Mouse (Mus musculus) frontal cortex, postnatal 25 days (tissue): ENCODE data around the gene Rps28.
A peak's percentile ranks its signal among the peaks of the same experiment; 100 is the strongest.

Source experiments
- DNase-seq, 2 experiments: peaks; one replicate each; pipeline ENCODE4 v3.0.0; 2022; ENCODE audit warnings: low spot score in 2 of 2

Gene Rps28

DNA sequence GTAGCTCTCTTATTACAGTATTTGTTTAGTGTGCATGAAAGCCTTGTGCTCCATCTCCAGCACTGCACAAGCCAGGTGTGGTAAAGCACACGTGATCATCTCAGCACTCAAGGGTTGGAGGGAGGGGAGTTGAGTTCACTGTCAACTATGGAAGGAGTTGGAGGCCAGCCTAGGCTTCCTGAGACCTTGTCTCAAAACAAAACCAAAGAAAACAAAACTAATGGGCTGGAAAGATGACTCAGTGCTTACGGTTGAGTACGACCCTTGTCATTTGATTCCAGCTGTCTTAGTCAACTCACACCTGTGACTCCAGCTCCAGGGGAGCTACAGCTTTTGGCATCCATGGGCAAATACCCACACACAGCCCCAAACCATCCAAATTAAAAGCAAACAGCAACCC, 11.9 kb downstream of the Rps28 start:
- no peak for DNase-seq

DNA sequence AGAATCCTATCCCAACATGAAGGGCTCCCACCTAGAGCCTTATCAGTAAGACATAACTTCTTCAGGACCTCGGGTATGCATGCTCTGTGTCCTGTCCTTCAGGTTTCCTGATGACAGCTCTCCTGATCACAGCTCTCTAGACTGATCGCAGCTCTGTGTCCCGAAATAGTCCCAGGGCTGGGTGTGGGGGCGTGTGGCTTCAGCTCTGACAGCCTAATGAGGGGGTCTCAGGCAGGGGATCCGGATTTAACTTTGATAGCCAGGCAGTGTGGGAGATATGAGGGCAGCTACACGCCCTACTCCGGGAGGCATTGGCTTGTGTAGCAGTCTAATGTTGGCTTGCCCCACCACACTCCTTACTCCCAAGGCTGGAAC, 13.2 kb downstream of the Rps28 start:
- no peak for DNase-seq

DNA sequence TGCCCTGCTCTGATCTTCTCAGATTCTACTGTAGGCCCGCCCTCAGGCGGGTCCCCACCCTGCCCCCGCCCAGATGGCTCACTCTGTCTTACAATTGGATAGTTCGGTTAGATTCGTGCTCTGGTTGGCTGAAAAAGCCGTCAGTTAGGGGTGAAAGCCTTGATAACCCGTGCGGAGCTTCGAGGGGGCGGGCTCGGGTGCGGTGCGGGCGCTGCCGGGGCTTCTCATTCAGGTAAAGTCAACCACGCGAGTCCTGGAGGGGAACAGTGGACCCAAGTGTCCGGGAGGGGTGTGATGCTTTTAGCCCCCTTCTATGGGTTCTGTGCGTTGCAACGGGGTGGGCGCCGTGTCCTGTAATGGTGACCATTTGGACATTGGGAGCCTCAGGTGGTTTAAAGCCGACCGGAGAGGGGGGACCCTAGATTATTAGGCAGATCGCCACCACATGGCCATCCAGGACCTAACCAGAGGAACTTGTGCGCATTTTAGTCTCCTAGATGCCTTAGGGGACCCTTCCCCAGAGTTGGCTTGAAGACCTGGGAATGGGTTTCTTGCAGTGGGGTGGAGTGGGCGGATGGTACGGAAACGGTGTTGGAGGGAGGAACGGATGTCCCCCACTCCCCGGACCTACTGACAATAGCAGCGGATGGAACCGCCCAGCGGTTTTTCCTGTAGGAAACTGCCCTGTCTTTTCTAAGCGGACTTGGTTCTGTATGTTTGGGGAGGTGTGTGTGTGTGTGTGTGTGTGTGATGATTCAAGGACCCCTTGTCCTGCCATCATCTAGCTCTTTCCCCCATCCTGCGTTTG, 13.8 kb downstream of the Rps28 start, which contains the start of gene Kank3:
Gene Kank3 (plus strand): TSS at position 186 of the 808 bp plus-strand sequence.
- DNase-seq: peak; percentile 89 to 91

DNA sequence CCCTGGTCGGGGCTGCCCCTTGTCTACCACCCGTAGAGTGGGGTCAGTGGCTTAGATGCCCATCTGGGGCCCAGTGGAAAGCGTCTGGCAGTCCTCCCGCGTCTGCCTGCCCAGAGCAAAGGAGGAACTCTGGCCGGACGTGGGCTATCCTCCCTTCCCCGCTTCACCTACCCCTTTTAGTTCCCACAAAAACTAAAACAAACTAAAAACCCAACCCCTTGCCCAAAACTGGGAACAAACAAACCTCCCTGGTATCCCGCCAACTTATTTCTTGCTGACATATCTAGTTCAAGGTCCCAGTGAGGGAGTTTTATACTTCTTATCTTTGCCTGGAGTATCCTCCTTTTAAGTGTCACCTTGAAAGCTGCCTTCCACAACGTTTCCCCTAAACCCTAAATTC, 16.2 kb downstream of the Rps28 start:
- no peak for DNase-seq

DNA sequence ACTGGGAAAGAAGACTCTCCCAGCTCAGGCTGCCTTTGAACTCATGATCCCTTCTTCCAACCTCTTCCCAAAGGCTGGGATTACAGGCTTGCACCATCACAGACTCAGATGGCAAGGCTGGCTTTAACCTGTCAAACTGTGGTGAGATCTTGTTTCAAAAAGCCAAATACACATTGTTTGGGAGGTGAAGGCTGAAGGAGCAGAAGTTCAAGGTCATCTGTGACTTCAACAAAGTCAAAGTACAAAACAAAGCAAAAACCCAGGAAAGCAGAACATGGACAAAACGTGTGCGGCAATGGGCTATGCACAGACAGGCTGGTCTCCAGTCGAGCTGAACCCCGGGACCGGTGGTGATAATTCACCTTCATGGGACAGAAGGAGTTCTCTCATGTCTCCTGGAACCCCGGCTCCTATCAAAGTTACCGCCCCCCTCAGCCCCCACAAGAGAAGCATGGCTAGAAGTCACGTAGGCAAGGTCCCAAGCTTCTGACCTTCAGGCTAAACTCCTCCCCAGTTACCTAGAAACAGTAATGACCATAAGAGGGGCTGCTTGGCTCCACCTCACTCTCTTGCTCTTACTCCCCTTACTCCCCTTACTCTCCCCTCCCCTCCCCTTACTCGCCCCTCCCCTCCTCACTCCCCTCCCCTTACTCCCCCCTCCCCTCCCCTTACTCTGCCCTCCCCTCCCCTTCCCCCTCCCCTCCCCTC, 17.0 kb downstream of the Rps28 start:
- no peak for DNase-seq

DNA sequence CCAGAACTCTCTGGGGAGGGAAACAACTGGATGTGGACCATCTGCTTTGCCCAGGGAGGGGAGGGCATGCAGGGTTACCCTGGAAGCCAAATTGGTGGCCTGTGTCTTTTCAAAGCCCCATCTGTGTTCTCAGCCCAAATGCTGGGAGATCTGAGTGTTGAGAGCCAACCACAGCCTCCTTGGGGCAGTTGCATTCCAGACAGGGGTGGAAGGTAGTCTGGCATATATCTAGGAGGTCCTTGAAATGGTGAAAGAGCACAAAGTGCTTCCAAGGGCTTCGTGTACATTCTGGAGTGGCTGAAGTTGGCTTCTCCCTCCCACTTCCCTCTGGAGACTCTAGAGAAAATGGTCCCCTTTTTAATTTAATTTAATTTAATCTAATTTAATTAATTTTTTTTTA, 19.6 kb downstream of the Rps28 start:
- no peak for DNase-seq

DNA sequence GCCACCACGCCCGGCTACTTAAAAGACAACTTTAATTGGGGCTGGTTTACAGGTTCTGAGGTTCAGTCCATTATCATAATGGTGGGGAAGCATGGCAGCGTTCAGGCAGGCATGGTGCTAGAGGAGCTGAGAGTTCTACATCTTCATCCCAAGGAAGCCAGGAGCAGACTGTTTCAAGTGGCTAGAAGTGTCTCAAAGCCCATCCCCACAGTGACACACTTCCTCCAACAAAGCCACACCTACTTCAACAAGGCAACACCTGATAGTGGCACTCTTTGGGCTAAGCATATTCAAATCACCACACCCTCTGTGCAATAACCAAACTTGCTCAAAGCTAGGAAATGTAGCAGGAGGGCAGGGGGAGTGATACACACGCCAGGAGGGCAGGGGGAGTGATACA, 20.2 kb downstream of the Rps28 start:
- DNase-seq: no peak

DNA sequence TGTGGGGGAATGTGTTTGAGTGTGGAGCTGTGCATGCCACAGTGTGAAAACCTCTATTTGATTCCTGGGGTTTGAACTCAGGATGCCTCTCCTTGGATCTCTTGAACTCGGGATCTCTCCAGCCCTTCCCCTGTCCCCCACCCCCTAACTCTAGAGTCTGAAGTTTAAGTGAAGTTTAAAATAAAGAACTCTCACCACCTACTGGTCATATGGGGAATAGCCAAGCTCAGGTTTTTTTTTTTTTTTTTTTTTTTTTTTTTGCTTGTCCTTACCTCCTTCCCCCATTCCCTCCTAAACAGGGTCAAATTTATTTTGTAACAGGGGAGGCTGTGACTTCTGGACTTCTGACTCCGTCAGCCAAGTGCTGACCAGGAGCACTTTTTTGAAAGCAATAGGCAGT, 22.1 kb downstream of the Rps28 start:
- DNase-seq: no peak

DNA sequence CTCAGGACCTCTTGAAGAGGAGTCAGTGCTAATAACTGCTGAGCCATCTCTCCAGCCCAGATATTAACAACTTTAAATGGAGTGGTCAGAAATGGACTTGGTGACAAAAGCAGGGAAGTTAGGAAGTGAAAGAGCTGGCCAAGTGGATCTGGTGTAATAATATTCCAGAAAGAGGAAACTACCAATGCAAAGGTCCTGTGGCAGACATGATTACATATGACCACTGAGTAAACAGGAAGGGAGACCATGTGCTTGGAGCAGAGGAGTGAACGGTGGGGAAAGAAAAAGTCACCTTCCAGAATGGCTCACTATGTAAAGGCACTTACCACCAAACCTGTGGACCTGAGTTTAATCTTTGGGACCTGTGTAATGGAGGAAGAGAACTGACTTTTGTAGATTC, 25.1 kb downstream of the Rps28 start:
- DNase-seq: no peak

DNA sequence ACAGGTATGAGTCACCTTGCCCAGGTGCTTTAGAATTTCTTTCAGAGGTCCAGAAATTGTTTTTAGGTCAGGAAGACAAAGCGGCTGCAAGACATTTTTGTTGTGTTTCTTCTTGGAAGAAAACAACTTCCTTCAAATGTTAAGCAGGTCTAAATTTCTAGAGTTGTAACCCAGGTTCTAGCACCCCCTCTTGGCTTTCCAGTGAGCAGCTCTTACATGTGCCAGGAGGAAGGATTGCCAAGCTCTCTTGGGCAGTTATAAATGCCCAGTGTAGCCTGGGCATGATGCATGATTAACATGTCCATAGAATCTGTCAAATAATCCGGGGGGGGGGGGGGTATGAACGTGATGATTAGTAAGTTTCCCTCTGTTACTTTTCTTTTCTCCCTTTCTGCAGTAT, 26.1 kb downstream of the Rps28 start:
- no peak for DNase-seq

DNA sequence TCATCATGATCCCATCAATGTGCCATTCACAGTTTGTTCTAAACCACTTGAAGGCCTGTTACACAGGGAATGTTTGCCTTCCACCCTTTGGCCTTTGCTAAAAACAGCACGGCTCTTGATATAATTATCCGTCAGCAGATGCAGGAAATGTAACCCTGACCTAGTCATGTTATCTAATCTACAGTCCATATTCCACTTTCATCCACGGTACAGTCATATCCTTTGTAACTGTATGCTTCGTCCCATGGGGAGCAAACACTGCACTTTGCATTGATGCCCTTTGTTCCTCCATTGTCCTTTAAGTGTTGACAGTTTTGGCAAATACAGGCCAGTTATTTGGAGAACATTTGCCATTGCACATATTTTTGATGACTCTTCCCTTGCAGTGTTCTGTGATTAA, 35.6 kb downstream of the Rps28 start:
- no peak for DNase-seq

DNA sequence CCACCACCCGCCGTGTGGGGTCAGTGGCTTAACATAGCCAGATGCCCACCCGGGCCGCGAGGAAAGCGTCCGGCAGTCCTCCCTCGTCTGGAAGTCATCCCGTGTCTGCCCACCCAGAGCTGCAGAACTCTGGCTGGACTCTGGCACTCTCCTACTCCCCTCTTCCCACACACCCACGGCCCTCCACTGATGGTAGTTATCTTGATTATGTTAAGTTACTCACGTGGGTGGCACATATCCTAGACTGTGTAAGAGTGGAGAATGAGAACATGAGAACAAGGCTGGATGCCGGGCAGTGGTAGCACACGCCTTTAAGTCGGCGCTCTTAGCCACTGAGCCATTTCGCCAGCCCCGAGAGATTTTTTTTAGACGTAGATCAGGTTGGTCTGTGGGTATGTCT, 38.0 kb downstream of the Rps28 start:
- DNase-seq: no peak

DNA sequence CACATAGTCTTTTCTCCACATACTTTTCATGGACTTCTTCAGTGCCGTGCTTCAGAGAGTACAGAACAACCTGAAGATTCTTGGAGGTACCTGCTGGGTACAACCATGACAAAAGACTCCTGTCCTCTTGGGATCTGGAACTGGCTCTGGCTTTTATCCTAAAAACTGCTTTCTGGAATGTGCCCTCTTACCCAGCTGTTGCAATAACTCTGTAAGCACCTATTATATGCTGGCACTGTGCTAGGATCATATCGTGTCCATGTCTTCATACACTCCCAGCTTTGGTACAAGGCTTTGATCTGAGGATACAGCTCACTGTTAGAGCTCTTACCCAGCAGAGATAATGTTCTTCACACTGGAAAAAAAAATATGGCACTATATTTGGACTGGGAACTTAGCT, 39.4 kb downstream of the Rps28 start:
- DNase-seq: no peak

DNA sequence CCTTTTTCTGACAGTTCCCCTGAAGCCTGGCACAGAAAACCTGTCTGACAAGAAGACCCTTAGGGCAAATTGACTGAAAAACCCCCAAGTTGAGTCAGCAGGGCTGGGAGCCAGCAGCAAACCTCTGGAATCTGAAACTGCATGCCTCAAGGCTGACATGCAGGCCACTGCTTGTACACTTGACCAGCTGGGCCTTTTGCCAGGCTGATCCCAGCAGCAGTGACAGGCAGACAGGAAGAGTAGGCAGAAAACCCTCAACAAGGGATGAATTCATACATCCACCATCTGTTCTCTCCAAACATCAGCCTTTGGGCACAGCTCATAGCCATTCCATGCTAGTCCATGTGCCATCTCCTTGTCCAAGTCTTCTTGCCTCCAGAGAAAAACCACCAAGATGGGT, 41.0 kb downstream of the Rps28 start:
- peak in 1 of 2 experiments; percentile 40 for DNase-seq

DNA sequence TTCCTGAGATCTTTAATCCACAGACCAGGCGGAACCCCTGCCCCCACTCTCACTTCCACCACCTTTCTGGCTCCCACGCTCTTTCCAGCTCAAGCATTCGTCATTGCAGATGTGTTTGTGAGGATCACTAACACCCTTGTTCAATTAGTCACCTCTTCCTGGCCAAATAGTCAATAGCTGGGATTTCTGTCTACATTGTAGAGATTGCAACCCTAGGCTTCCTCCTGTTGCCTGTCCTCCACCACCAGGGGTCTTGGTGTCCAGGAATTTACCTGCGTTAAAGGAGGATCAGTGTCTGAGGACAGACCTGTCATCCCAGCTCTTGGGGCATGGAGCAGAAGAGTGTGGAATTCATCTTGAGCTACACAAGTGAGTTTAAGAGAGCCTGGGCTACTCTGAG, 42.3 kb downstream of the Rps28 start:
- DNase-seq: no peak

DNA sequence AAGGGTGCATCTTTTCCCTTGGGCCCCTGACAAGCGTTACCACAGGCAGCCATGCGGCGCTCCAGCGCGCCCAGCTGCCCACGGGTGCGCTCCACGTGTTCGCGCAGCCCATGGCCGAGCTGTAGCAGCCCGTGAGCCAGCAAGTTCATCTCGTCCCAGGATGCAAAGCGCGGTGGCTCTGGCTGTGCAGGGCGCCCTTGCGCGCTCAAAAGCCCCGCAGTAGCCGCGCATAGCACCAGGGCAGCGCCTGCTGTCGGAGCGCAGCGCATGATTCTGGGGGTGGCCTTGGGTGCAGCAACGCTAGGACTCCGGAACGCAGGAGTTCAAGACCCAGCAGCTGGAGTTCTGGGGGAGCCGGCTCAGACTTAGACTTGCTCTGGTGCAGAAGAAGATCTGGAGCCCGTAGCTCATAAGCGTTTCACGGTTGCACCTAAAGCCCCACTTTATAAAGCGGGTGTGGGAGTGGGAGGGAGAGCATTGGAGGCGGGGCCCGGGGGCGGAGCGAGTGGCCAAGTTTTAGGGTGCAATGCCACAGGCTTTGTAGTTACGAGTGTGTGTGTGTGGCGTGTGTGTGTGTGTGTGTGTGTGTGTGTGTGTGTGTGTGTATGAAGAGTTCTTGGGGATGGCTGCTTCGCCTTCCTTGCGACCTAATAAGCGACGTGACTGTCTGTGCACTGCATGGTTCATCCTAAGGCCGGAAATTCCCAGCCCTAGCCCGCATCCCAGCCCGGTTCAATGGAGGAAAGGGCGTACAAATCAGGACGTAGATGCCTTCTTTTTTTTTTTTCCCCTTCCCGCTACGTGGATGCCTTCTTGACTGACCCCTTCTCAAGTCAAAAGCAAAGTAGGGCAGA, 43.0 kb downstream of the Rps28 start, which contains the start of gene Angptl4:
Gene Angptl4 (minus strand): TSS at position 707 of the 854 bp plus-strand sequence.
- DNase-seq: peak in 1 of 2 experiments; percentile 24

DNA sequence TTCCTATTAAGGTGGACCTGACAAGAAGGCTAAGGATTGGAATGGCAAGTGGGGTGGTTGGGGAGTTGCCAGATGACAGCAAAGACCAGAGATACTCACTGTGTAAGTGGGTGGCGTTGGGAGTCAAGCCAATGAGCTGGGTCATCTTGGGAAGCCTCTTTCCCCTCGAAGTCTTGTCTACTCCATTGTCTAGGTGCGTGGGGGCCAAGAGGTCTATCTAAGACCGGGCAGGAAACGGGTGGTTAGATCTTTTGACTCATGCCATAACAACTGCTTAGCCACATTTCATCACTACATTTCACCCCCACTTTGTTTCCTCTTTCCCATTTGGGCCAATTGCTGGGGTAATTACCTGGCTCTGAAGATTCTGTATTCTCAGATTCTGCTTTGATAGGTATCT, 43.9 kb downstream of the Rps28 start:
- DNase-seq: no peak

DNA sequence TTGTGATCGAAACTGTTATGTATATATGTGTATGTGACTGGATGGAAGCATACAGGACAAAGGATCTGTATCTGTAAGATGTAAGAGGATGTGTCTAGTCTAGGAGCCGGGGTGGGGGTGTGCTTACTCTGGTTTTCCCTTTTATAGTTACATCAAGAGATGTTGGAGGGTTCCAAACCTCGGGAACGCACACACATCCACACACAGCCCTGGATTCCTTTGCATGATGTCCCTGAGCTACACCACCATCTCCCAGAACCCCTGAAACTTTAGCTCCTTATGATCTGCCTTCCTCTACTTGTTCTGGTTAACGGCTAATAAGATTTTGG, 44.4 kb downstream of the Rps28 start:
- no peak for DNase-seq

DNA sequence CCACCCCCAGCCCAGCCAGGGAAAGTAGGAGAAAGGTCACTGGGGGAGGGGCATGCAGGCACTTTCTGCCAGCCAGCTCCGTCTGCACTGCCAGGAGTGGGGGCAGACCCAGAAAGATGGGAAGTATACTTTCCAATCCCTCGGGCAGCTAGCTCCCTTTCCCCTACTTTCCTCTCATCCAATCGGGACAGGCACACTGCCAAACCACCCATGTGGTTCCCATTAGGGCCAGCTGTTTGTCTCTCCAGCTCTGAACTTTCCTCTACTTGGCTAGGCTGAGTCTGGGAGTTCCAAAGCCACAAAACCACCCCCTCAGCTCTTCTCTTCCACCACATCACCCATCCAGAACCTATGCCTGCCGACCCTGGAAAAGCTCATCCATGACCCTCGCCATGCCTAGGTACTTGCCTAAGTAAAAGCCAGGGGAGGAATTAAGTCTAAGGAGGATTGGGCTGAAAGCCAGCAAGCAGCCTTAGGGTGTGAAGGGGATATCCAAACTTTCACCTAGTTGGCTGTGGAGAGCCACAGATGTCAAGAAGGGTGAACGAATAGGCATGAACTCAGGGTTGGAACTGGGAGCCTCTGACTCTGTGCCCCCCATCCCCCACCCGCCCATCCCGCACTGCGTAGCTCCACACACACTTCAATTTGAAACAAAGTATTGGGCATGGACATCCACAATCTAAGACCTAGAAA, 44.9 kb downstream of the Rps28 start:
- peak; percentile 60 to 61 for DNase-seq

DNA sequence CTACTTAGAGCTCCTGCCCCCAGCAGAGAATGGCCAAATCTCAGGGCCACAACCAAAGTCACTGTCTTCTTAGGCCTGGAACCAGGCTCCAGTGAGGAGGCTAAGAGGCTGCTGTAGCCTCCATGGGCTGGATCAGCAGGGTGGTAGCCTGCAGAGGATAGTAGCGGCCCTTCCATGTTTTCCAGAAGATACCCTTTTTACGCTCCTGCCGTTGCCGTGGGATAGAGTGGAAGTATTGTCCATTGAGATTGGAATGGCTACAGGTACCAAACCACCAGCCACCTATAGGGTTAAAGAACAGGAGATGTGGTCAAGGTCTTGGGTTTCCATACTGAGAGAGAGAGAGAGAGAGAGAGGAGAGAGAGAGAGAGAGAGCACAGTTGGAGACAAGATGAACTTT, 49.1 kb downstream of the Rps28 start:
- DNase-seq: no peak

DNA sequence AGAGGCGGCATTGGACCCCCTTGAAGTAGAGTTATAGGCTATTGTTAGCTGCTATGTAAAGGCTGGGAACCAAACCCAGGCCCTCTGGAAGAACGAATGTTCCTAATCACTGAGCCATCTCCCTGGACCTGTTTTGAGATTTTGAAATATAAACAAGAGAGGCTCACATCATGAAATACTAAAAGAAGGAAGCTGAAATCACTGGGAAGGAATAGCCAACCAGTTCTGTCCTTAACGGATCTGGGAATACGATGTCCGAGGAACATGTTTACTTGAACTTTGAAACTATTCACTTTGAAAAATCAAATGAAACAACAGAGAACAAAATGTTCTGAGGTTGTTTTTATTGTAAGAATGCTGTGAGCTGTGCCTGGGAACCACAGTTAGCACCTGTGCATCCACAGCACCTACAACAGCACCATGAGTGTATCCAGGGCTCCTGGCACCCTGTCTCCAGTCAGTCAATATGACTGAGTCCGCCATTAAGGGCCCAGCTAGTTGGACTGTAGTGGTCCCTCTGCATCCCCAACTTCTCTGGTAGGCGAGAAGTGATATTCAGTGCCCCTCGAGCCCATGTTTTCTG, 49.7 kb downstream of the Rps28 start:
- no peak for DNase-seq
